ENCODE assay signal across 25 mouse cellular contexts in the genomic region with DNA sequence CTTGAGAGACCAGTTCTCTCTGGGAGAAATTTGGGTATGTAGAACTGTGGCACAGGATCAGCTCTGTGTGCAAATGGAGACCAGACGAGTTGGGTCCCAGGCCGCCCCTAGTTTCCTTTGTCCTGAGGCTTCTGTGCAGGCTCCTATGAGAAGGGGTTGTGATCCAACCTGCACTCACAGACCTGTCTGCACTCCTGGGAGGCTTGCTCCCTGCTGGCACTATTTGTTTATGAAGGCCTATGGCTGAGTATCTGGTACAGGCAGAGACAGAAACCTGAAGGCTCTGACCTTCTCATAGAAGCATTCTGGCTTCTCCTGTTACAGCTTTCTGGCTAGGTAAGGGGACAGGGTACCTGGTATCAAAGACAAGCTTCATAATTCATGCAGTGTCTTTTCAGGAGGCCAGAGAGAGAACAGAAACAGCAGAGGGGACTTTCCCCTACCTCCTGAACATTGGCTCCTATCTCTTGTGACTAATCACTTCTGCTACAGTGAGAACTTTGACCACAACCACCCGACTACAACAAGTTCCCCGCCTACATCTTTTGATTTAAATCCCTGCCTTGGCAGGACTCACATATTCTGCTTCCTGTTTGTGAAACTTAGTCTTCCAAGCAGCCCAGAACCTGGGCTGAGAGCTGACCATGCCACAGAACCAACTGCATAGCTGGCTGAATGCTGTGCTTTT. TPM values are rescaled to one million over a fixed set of nuclear protein-coding genes. Genes with fewer than 3 reads are reported as not detected.
DNase-seq lines count a peak whose midpoint lies in the region; ATAC-seq and TF ChIP-seq lines count a peak whose summit lies in the region.
"Not testable (repeated sequence)": the region's sequence is repeated elsewhere in the genome, so short reads cannot be mapped to it uniquely, and the experiment has no call there.
"Had no signal": no experiment of that assay in that cellular context is flagged by ENCODE, and none has a peak within 500 bp of the region (broad histone marks: within the 10 kb centered on the region; RNA-seq: fewer than 3 reads in every experiment).

No protein-coding gene starts in this region.

- not testable (repeated sequence) for H3K4me1 ChIP-seq in intestine, embryonic 16.5 days (ENCODE audit: control insufficient read depth, insufficient read depth, low read length); liver, postnatal 0 days (ENCODE audit: insufficient read depth); stomach, embryonic 14.5 days (ENCODE audit: control insufficient read depth, insufficient read depth, low read length); stomach, postnatal 0 days (replicated peaks; ENCODE audit: control insufficient read depth, insufficient read depth)

- H3K9ac ChIP-seq in intestine, embryonic 16.5 days (ENCODE audit: low read depth, low read length); liver, postnatal 0 days (replicated peaks); stomach, embryonic 14.5 days (replicated peaks; ENCODE audit: low read depth, low read length); stomach, postnatal 0 days (ENCODE audit: low read length): not testable (repeated sequence)

- H3K27me3 ChIP-seq in intestine, embryonic 16.5 days (replicated peaks; ENCODE audit: control insufficient read depth, insufficient read depth, low read length); liver, postnatal 0 days (ENCODE audit: insufficient read depth, low read length); stomach, embryonic 14.5 days (ENCODE audit: control insufficient read depth, insufficient read depth, low read length); stomach, postnatal 0 days (ENCODE audit: control insufficient read depth, insufficient read depth, low read length): not testable (repeated sequence)

- ATAC-seq in activated CD4-positive, CD25-positive, alpha-beta regulatory T cell, adult 4 months: peak; percentile 99
- ATAC-seq in hematopoietic stem cell, adult 5-6 weeks (replicated peaks in 1 of 2; ENCODE audit: insufficient read depth in 1 of 2, low FRiP score in 2 of 2, low TSS enrichment in 1 of 2, low read depth in 1 of 2, poor library complexity in 2 of 2, severe bottlenecking in 2 of 2): peak; percentile 99 to 100
- peak; percentile 97 for ATAC-seq in intestine, embryonic 16.5 days
- ATAC-seq in liver, postnatal 0 days: peak; percentile 50; the same call in 1 of the 2 replicates
- peak; percentile 56 for ATAC-seq in stomach, embryonic 14.5 days (ENCODE audit: insufficient number of reproducible peaks, insufficient read depth, low FRiP score, low read depth)
- ATAC-seq in stomach, postnatal 0 days (ENCODE audit: low FRiP score, low TSS enrichment): peak; percentile 94

- not testable (repeated sequence) for H3K4me3 ChIP-seq in intestine, embryonic 16.5 days (ENCODE audit: low read length); liver, postnatal 0 days (ENCODE audit: low read depth, low read length); stomach, embryonic 14.5 days (ENCODE audit: low read depth, low read length); stomach, postnatal 0 days (ENCODE audit: low read depth, low read length)

- H3K36me3 ChIP-seq in intestine, embryonic 16.5 days (ENCODE audit: control insufficient read depth, insufficient read depth, low read length); liver, postnatal 0 days (replicated peaks; ENCODE audit: insufficient read depth, low read length); stomach, embryonic 14.5 days (ENCODE audit: control insufficient read depth, insufficient read depth, low read length); stomach, postnatal 0 days (ENCODE audit: control insufficient read depth, insufficient read depth, low read length): not testable (repeated sequence)

- TF ChIP-seq CTCF in liver, postnatal 0 days (IDR thresholded peaks at IDR 0.05; ENCODE audit: low read depth); stomach, postnatal 0 days (IDR thresholded peaks at IDR 0.05; ENCODE audit: low read depth): not testable (repeated sequence)

- not testable (repeated sequence) for DNase-seq in liver, postnatal 0 days; stomach, postnatal 0 days (ENCODE audit: low spot score)

- WGBS in intestine, embryonic 16.5 days: no CpG with 5 or more reads among the region's 4 CpGs
- no CpG with 5 or more reads among the region's 4 CpGs for WGBS in liver, postnatal 0 days (ENCODE audit: insufficient replicate concordance)
- no CpG with 5 or more reads among the region's 4 CpGs for WGBS in stomach, embryonic 14.5 days
- WGBS in stomach, postnatal 0 days: no CpG with 5 or more reads among the region's 4 CpGs

- H3K27ac ChIP-seq in intestine, embryonic 16.5 days (ENCODE audit: low read length); liver, postnatal 0 days (ENCODE audit: low read depth); stomach, embryonic 14.5 days (ENCODE audit: low read length); stomach, postnatal 0 days (replicated peaks): not testable (repeated sequence)

- TF ChIP-seq EP300 in liver, postnatal 0 days (IDR thresholded peaks at IDR 0.05; ENCODE audit: low read depth); stomach, postnatal 0 days (optimal IDR thresholded peaks at IDR 0.05): not testable (repeated sequence)

- H3K9me3 ChIP-seq in intestine, embryonic 16.5 days (ENCODE audit: control insufficient read depth, low read length); liver, postnatal 0 days (ENCODE audit: low read length); stomach, embryonic 14.5 days (ENCODE audit: control insufficient read depth, low read depth, low read length); stomach, postnatal 0 days (ENCODE audit: control insufficient read depth, low read length): not testable (repeated sequence)

- H3K4me2 ChIP-seq in intestine, embryonic 16.5 days (ENCODE audit: low read depth, low read length); liver, postnatal 0 days (ENCODE audit: low read depth, low read length); stomach, embryonic 14.5 days (replicated peaks; ENCODE audit: low read depth, low read length); stomach, postnatal 0 days (replicated peaks; ENCODE audit: low read depth): not testable (repeated sequence)

RNA-seq across cellular contexts. Expression of a gene that starts 20.1 kb away (rescaled TPM):
- polyA plus RNA-seq in activated CD4-positive, CD25-positive, alpha-beta regulatory T cell, adult 4 months (2017; shearing (Covaris generic)): 10 to 100 TPM in 1 of 2 experiments, 1 to 10 TPM in 1; 8.9 to 16.3 TPM
- 0.89 TPM in 1 of 2 replicates, not detected in the other for total RNA-seq in hematopoietic stem cell, adult 5-6 weeks (2017)
- 2.5 and 2.7 TPM in 2 replicates for polyA plus RNA-seq in intestine, embryonic 16.5 days (2015; fragmentation: Nextera tagmentation; extraction: Ambion mirVana)
- polyA plus RNA-seq in liver, postnatal 0 days (2015; fragmentation: Nextera tagmentation; extraction: Ambion mirVana): 1.9 TPM in 2 replicates
- 0.32 TPM in 2 replicates for polyA plus RNA-seq in stomach, embryonic 14.5 days (2014; fragmentation: Nextera tagmentation; extraction: Ambion mirVana)
- polyA plus RNA-seq in stomach, postnatal 0 days (2015; fragmentation: Nextera tagmentation; extraction: Ambion mirVana): 112 and 113 TPM in 2 replicates
- total RNA-seq: adrenal gland, adult 8-10 months; adrenal gland, postnatal 25 days; heart, adult 8-10 months; heart, postnatal 25 days; MEL had no signal
- polyA plus RNA-seq: brain, embryonic 14.5 days; embryonic facial prominence, embryonic 11.5 days; embryonic facial prominence, embryonic 14.5 days; forebrain, embryonic 10.5 days; forebrain, embryonic 13.5 days; forebrain, embryonic 16.5 days; heart, embryonic 11.5 days; heart, embryonic 14.5 days; heart, postnatal 0 days; hindbrain, embryonic 10.5 days; hindbrain, embryonic 13.5 days; hindbrain, embryonic 16.5 days had no signal

RNA-seq across cellular contexts. Expression of a gene that starts 35.6 kb away (rescaled TPM):
- not detected for polyA plus RNA-seq in activated CD4-positive, CD25-positive, alpha-beta regulatory T cell, adult 4 months (2017; shearing (Covaris generic))
- not detected in 2 replicates for total RNA-seq in hematopoietic stem cell, adult 5-6 weeks (2017)
- 0.92 and 0.95 TPM in 2 replicates for polyA plus RNA-seq in intestine, embryonic 16.5 days (2015; fragmentation: Nextera tagmentation; extraction: Ambion mirVana)
- 0.19 and 0.30 TPM in 2 replicates for polyA plus RNA-seq in liver, postnatal 0 days (2015; fragmentation: Nextera tagmentation; extraction: Ambion mirVana)
- 0.38 and 0.46 TPM in 2 replicates for polyA plus RNA-seq in stomach, embryonic 14.5 days (2014; fragmentation: Nextera tagmentation; extraction: Ambion mirVana)
- 20.0 and 23.2 TPM in 2 replicates for polyA plus RNA-seq in stomach, postnatal 0 days (2015; fragmentation: Nextera tagmentation; extraction: Ambion mirVana)
- total RNA-seq: MEL had no signal
- polyA plus RNA-seq: embryonic facial prominence, embryonic 14.5 days; heart, embryonic 11.5 days; heart, embryonic 14.5 days had no signal

RNA-seq across cellular contexts. Expression of a gene that starts 59.1 kb away (rescaled TPM):
- polyA plus RNA-seq in activated CD4-positive, CD25-positive, alpha-beta regulatory T cell, adult 4 months (2017; shearing (Covaris generic)): not detected
- total RNA-seq in hematopoietic stem cell, adult 5-6 weeks (2017): not detected in 2 replicates
- polyA plus RNA-seq in intestine, embryonic 16.5 days (2015; fragmentation: Nextera tagmentation; extraction: Ambion mirVana): 63.9 and 95.6 TPM in 2 replicates
- 13.5 and 14.6 TPM in 2 replicates for polyA plus RNA-seq in liver, postnatal 0 days (2015; fragmentation: Nextera tagmentation; extraction: Ambion mirVana)
- polyA plus RNA-seq in stomach, embryonic 14.5 days (2014; fragmentation: Nextera tagmentation; extraction: Ambion mirVana): 0.17 and 0.28 TPM in 2 replicates
- polyA plus RNA-seq in stomach, postnatal 0 days (2015; fragmentation: Nextera tagmentation; extraction: Ambion mirVana): 2.4 and 2.6 TPM in 2 replicates
- total RNA-seq: gastrocnemius, postnatal 10 days; gastrocnemius, postnatal 36 days; MEL had no signal
- polyA plus RNA-seq: brain, embryonic 14.5 days; forebrain, embryonic 10.5 days; forebrain, embryonic 13.5 days; forebrain, embryonic 16.5 days; heart, embryonic 11.5 days; hindbrain, embryonic 10.5 days; hindbrain, embryonic 13.5 days; hindbrain, embryonic 16.5 days had no signal

Comparison
In these comparisons a context has a peak if more than half of its experiments do, and no peak if none do; other contexts are left out.
1. RNA of a gene that starts 35.6 kb away (polyA plus RNA-seq): 20.0 to 23.2 TPM in stomach, postnatal 0 days; 0.92 to 0.95 TPM in intestine, embryonic 16.5 days, 0.38 to 0.46 TPM in stomach, embryonic 14.5 days, 0.19 to 0.30 TPM in liver, postnatal 0 days and not detected in activated CD4-positive, CD25-positive, alpha-beta regulatory T cell, adult 4 months; every median in the first group is over 10 times any median in the second.
2. Peak in every context shown above with its lines, with median percentiles within 50 percentile points of each other: ATAC-seq.